Mouse (Mus musculus) heart, embryonic 14.5 days (tissue): ENCODE measurements around the gene Afap1l2. TPM values are rescaled to one million over a fixed set of nuclear protein-coding genes. Genes with fewer than 3 reads are reported as not detected.

ENCODE experiments used
- ATAC-seq: fragments of 200-750 bp; cut with Nextera tagmentation; 2 replicates; pipeline ENCODE4 v1.8.0; 2017; ENCODE audit warnings: low read depth, moderate TSS enrichment; ENCODE audit not compliant: insufficient number of reproducible peaks, insufficient read depth, low FRiP score
- H3K27ac ChIP-seq, 2 experiments: fragments of 200-500 bp in 1 of 2; fragments of 300-500 bp in 1 of 2; sonication (generic) in 1 of 2; replicated peaks in 1 of 2; 2 replicates each; pipeline ENCODE4 v1.5.1; 2012 to 2014; ENCODE audit warnings: low read depth in 2 of 2, low read length in 2 of 2, control low read depth in 1 of 2, mild to moderate bottlenecking in 1 of 2, mixed read lengths in 1 of 2; ENCODE audit not compliant: control insufficient read depth in 1 of 2, insufficient read depth in 1 of 2
- H3K27me3 ChIP-seq: fragments of 300-500 bp; sonication (generic); 2 replicates; pipeline ENCODE4 v1.6.1; 2014; ENCODE audit warnings: mild to moderate bottlenecking, low read length, control low read depth; ENCODE audit not compliant: control insufficient read depth, insufficient read depth
- H3K36me3 ChIP-seq: fragments of 300-500 bp; sonication (generic); 2 replicates; pipeline ENCODE4 v1.6.1; 2014; ENCODE audit warnings: mild to moderate bottlenecking, control low read depth, low read length, mixed read lengths; ENCODE audit not compliant: control insufficient read depth, insufficient read depth
- H3K4me1 ChIP-seq, 2 experiments: fragments of 200-500 bp in 1 of 2; fragments of 300-500 bp in 1 of 2; sonication (generic) in 1 of 2; 2 replicates each; pipeline ENCODE4 v1.6.1; 2012 to 2014; ENCODE audit warnings: low read length in 2 of 2, control low read depth in 1 of 2, mixed read lengths in 1 of 2; ENCODE audit not compliant: control insufficient read depth in 2 of 2, insufficient read depth in 2 of 2
- H3K4me2 ChIP-seq: fragments of 300-500 bp; sonication (generic); 2 replicates; pipeline ENCODE4 v1.6.1; 2014; ENCODE audit warnings: mild to moderate bottlenecking, low read length
- H3K4me3 ChIP-seq, 2 experiments: fragments of 200-500 bp in 1 of 2; fragments of 300-500 bp in 1 of 2; sonication (generic) in 1 of 2; 2 replicates each; pipeline ENCODE4 v1.5.1; 2012 to 2014; ENCODE audit warnings: low read length in 2 of 2, mild to moderate bottlenecking in 2 of 2, control low read depth in 1 of 2, low read depth in 1 of 2, moderate library complexity in 1 of 2; ENCODE audit not compliant: control insufficient read depth in 1 of 2, insufficient read depth in 1 of 2
- H3K9ac ChIP-seq: fragments of 300-500 bp; sonication (generic); 2 replicates; pipeline ENCODE4 v1.6.1; 2014; ENCODE audit warnings: mild to moderate bottlenecking, low read length
- H3K9me3 ChIP-seq: fragments of 300-500 bp; sonication (generic); 2 replicates; pipeline ENCODE4 v1.6.1; 2016; ENCODE audit warnings: low read length, control low read depth; ENCODE audit not compliant: control insufficient read depth
- WGBS: fragments of 180-500 bp; shearing (Covaris S2); extraction: QIAGEN DNeasy Blood & Tissue Kit; methylation state at CpG from one replicate; pipeline ENCODE4 v1.1.7; 2014; 5-methylcytosine and 5-hydroxymethylcytosine counted together
- polyA plus RNA-seq: library from polyadenylated mRNA; unstranded; fragments of >200 nt; fragmentation: Nextera tagmentation; extraction: Ambion mirVana; gene quantifications from 2 replicates; pipeline ENCODE4 v1.2.1, GENCODE M21; 2014

The Afap1l2 gene
- polyA plus RNA-seq, 1 experiment from 2014 or later, result 0.84 TPM

DNA sequence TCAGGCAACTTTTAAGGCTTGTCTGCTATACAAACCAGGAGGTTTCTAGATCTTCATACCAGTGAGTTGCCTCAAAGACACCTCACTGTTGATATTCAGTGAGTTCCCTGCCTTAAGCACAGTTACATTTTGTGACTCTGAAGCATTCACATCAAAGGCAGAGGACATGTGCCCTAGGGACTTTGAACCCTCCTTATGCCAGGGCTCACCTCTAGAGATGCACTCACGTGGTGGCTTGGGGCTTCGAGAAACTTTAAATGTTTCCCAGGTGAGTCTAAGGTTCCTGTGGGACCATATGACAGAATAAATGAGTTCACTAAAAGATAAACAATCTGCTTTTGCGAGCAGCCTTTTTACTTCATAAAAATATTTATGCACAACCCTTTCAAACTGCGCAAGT lies 50.0 kb downstream of the Afap1l2 start:
- Histone ChIP-seq H3K9me3 (no peaks in the 10 kb centered on the region), H3K27ac (no peak overlapping the region), H3K4me2 (no peak overlapping the region), H3K27me3 (no peaks in the 10 kb centered on the region), H3K4me3 (no peak overlapping the region), H3K36me3 (no peaks in the 10 kb centered on the region), H3K4me1 (peaks cover 5 to 6% of the 10 kb centered on the region in 2 experiments; a peak in 1 of 4 replicates), H3K9ac (no peak overlapping the region)
- WGBS, result 85% methylated on average over 4 of the region's 4 CpGs
- ATAC-seq, result no peak

DNA sequence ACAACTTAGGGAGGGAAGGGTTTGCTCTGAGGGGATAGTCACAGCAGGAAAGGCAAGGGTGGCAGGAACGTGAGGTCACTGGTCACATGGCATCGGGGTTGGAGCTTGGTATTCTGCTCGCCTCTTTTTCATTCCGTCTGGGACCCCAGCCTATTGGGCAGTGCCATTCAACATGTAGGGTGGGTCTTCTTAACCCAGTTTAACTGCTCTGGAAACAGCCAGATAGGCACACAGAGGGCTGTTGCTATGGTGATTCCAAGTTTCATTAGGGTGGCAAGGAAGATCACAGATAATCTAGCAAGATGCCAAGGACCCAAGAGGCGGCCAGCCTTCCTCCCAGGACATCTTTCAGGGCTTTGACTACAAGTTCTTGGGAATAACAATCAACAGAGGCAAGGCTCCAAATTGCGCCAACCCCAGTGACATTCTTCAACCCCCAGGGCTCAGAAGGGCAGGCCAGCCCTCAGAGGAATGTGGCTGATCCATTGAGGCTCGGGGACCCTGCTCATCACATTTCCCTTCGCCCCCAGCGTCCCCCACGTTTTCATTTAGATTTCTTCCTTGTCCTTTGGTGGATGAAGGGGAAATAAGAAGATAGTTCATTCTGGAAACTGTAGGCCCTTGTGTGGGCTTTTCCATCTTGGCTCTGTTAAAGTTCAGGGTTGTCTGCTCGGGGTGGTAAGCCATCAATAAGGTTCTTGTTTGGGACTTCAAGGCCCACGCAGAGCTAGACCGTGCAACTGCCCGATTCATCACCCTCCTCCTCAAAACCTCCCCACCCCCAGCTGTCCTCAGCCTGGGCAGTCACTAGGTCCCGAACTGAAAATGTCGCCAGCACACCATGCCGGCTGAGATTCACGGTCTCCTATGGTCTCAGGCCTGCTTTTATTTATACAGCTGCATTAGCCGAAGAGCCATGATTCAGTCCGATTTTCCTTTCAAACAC lies 52.2 kb downstream of the Afap1l2 start:
- Histone ChIP-seq H3K27me3 (no peaks in the 10 kb centered on the region), H3K9me3 (no peaks in the 10 kb centered on the region), H3K36me3 (no peaks in the 10 kb centered on the region), H3K27ac (no peak overlapping the region), H3K4me2 (no peak overlapping the region), H3K4me1 (peaks cover 5 to 6% of the 10 kb centered on the region in 2 experiments; a peak in 1 of 4 replicates), H3K4me3 (no peak overlapping the region), H3K9ac (no peak overlapping the region)
- ATAC-seq, result no peak
- 84% methylated on average over 20 of the region's 20 CpGs for WGBS

DNA sequence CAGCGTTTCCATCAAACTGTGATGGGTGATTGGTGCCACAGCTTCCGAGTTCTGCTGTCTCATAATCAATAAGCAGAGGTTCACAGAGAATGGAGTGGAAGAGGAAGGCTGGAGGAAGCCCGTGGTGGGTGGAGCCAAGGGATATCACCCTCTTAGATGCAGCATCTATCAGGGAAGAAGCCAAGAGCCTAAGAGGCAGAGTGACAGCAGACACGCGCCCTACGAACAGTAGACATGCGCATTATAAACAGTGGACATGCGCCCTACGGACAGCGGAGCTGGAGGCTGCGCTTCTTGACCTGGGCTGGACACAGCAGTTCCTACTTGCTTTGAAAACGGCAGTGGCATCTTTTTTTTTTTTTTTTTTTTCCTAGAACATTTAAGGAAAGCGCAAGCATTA lies 53.2 kb downstream of the Afap1l2 start:
- WGBS, result 85% methylated on average over 13 of the region's 13 CpGs
- Histone ChIP-seq H3K27me3 (no peaks in the 10 kb centered on the region), H3K4me2 (no peak overlapping the region), H3K9ac (no peak overlapping the region), H3K36me3 (no peaks in the 10 kb centered on the region), H3K9me3 (no peaks in the 10 kb centered on the region), H3K4me1 (peaks cover 5 to 6% of the 10 kb centered on the region in 2 experiments; a peak in 1 of 4 replicates), H3K4me3 (no peak overlapping the region), H3K27ac (no peak overlapping the region)
- no peak for ATAC-seq

DNA sequence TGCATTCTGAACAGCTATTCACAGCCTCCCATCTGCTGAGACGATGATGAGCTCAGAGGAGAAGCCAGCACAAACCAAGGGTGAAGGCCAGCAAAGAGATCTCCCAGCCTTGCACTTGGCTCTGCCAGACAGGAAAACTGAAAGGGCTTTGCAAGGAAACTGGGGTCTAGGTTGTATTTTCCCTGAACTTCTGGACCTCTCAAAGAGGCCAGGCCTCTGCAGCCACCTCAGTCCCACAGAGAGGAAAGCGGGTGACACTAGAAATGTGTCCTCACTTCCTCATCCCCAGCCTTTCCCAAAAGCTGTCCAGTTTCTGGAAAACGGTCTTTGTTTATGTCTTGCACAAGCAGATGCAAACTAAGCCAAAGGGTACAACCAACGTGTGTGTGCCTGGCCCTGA lies 54.2 kb downstream of the Afap1l2 start:
- WGBS, result 83% methylated on average over 4 of the region's 4 CpGs
- no peaks in the 10 kb centered on the region for H3K27me3 ChIP-seq
- no peaks in the 10 kb centered on the region for H3K36me3 ChIP-seq
- no peak for ATAC-seq
- no peak overlapping the region for H3K4me3 ChIP-seq
- no peak overlapping the region for H3K4me2 ChIP-seq
- no peaks in the 10 kb centered on the region for H3K4me1 ChIP-seq
- H3K27ac ChIP-seq, result no peak overlapping the region
- H3K9me3 ChIP-seq, result no peaks in the 10 kb centered on the region
- H3K9ac ChIP-seq, result no peak overlapping the region

DNA sequence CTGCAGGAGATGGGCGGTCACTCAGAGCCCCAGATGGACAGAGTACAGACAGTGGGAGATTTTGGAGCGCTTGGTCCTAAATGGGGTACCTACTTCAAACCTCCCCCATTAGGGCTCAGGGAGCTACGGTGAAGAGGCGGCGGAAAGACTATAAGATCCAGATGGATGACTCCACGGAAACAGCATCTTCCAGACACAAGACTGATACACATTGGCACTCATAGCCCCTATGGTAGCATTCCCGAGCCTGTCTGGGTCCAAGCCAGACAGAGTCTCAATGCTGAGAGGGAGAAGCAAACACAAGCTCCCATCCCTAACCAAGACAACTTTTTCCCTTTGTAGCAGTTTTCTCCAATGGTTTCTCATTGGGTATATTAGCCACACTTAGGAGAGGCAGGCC lies 57.2 kb downstream of the Afap1l2 start:
- H3K4me2 ChIP-seq, result no peak overlapping the region
- no peaks in the 10 kb centered on the region for H3K27me3 ChIP-seq
- H3K9me3 ChIP-seq, result no peaks in the 10 kb centered on the region
- no peak overlapping the region for H3K4me3 ChIP-seq
- no peak overlapping the region for H3K27ac ChIP-seq
- H3K36me3 ChIP-seq, result no peaks in the 10 kb centered on the region
- H3K9ac ChIP-seq, result no peak overlapping the region
- WGBS, result 89% methylated on average over 7 of the region's 7 CpGs
- no peaks in the 10 kb centered on the region for H3K4me1 ChIP-seq
- ATAC-seq, result no peak

DNA sequence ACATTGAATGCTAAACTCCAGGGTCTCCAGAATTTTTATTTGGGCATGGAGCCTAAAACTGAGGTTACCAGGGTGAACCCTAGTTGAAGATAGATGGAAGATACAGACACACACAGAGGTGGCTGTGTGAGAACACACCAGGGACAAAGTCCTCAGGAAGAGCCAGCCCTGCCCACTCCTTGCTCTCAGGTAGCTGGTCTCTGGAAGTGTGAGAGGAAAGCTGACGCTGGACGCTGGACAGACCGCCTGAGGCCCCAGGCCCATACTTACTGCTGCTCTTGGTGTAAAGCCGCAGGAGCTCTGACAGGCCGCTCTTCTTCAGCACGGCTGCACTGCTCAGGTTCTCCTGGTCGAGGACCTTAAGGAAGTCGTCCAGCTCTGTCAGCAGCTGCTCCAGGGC lies 58.2 kb downstream of the Afap1l2 start:
- no peaks in the 10 kb centered on the region for H3K27me3 ChIP-seq
- 45% methylated on average over 8 of the region's 8 CpGs for WGBS
- no peaks in the 10 kb centered on the region for H3K4me1 ChIP-seq
- no peaks in the 10 kb centered on the region for H3K36me3 ChIP-seq
- no peaks in the 10 kb centered on the region for H3K9me3 ChIP-seq
- no peak overlapping the region for H3K27ac ChIP-seq
- ATAC-seq, result no peak
- no peak overlapping the region for H3K9ac ChIP-seq
- no peak overlapping the region for H3K4me2 ChIP-seq
- no peak overlapping the region for H3K4me3 ChIP-seq

DNA sequence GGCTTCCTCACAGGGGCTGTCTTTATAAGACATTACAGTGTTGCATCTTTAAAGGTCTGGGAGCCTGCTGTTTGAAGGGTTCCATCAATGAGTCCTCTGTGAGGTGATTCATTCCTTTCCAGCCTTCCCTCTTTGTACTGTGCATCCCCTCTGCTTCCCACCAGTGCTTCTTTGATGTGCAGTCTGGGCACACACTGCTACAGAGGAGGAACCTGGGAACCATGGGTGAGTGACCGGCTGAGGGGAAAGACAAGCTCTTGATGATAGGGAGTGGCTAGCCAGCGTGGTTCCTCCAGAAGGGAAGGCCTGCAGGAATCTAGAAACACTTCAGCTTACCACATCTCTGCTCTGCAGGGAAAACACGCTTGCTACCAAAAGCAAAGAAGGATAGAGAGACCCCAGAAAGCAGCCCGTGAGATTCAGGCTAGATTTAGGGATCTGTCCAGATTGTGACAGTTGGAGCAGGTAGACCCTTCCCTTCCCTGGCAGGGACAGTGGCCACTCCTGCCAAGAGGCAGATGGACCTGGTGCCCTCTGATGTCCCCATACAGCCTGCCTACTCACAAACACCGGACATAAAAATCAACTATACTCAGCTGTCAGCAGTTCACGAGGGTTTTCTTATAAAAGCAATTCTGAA lies 59.9 kb downstream of the Afap1l2 start:
- Histone ChIP-seq H3K27ac (no peak overlapping the region), H3K4me1 (no peaks in the 10 kb centered on the region), H3K27me3 (no peaks in the 10 kb centered on the region), H3K36me3 (no peaks in the 10 kb centered on the region), H3K4me3 (no peak overlapping the region), H3K9ac (no peak overlapping the region), H3K9me3 (no peaks in the 10 kb centered on the region), H3K4me2 (no peak overlapping the region)
- ATAC-seq, result no peak
- 69% methylated on average over 6 of the region's 6 CpGs for WGBS
